Mouse (Mus musculus): Measurements from ENCODE around the gene Usp6nl. TPM values are rescaled to one million over a fixed set of nuclear protein-coding genes. Genes with fewer than 3 reads are reported as not detected.

Gene Usp6nl
- polyA plus RNA-seq, 1 experiment from 2014 or later, result 9.9 TPM

- Histone ChIP-seq H3K27ac (no peak overlapping the region), H3K9ac (no peak overlapping the region), H3K36me3 (replicated peaks; ENCODE audit: control insufficient read depth, insufficient read depth) (no peaks in the 10 kb centered on the region), H3K9me3 (ENCODE audit: control insufficient read depth, low read length) (no peaks in the 10 kb centered on the region), H3K27me3 (ENCODE audit: control insufficient read depth, insufficient read depth, low read length) (no peaks in the 10 kb centered on the region), H3K4me1 (replicated peaks; ENCODE audit: control insufficient read depth, insufficient read depth, low read length) (peaks cover 4% of the 10 kb centered on the region; the same call in 1 of the 2 replicates), H3K4me2 (replicated peaks) (no peak overlapping the region), H3K4me3 (replicated peaks; ENCODE audit: low read length) (no peak overlapping the region)
- WGBS, result 96% methylated on average over 3 of the region's 3 CpGs
- ATAC-seq (ENCODE audit: low FRiP score) (no peak), DNase-seq (ENCODE audit: low spot score) (no peak)
Measured at GRCm38 (mm10) chr2:6467318-6467717, 144.9 kb downstream of the Usp6nl start.

GRCm38 (mm10) chr2:6469164-6469563 lies 146.7 kb downstream of the Usp6nl start:
- peaks cover 4% of the 10 kb centered on the region; the same call in 1 of the 2 replicates for H3K4me1 ChIP-seq (replicated peaks; ENCODE audit: control insufficient read depth, insufficient read depth, low read length)
- no peaks in the 10 kb centered on the region for H3K9me3 ChIP-seq (ENCODE audit: control insufficient read depth, low read length)
- H3K9ac ChIP-seq, result no peak overlapping the region
- ATAC-seq (ENCODE audit: low FRiP score) (no peak), DNase-seq (ENCODE audit: low spot score) (peak; percentile 72)
- WGBS, result 28% methylated on average over 9 of the region's 9 CpGs
- no peak overlapping the region for H3K27ac ChIP-seq
- H3K27me3 ChIP-seq (ENCODE audit: control insufficient read depth, insufficient read depth, low read length), result no peaks in the 10 kb centered on the region
- no peaks in the 10 kb centered on the region for H3K36me3 ChIP-seq (replicated peaks; ENCODE audit: control insufficient read depth, insufficient read depth)
- no peak overlapping the region for H3K4me2 ChIP-seq (replicated peaks)
- H3K4me3 ChIP-seq (replicated peaks; ENCODE audit: low read length), result no peak overlapping the region

- Histone ChIP-seq H3K36me3 (replicated peaks; ENCODE audit: control insufficient read depth, insufficient read depth) (no peaks in the 10 kb centered on the region), H3K27me3 (ENCODE audit: control insufficient read depth, insufficient read depth, low read length) (no peaks in the 10 kb centered on the region), H3K9me3 (ENCODE audit: control insufficient read depth, low read length) (peaks cover 8% of the 10 kb centered on the region; the same call in 1 of the 2 replicates), H3K4me3 (replicated peaks; ENCODE audit: low read length) (no peak overlapping the region), H3K4me2 (replicated peaks) (no peak overlapping the region), H3K27ac (no peak overlapping the region), H3K4me1 (replicated peaks; ENCODE audit: control insufficient read depth, insufficient read depth, low read length) (0 out of 2 replicates have a peak, but pooled peaks cover 4% of the 10 kb centered on the region), H3K9ac (no peak overlapping the region)
- no peak for DNase-seq (ENCODE audit: low spot score)
- WGBS, result 48% methylated on average over 4 of the region's 4 CpGs
- ATAC-seq (ENCODE audit: low FRiP score), result no peak
Measured at GRCm38 (mm10) chr2:6471110-6471611, 148.7 kb downstream of the Usp6nl start.

GRCm38 (mm10) chr2:6473829-6474228 lies 151.4 kb downstream of the Usp6nl start:
- H3K4me1 ChIP-seq (replicated peaks; ENCODE audit: control insufficient read depth, insufficient read depth, low read length), result 0 out of 2 replicates have a peak, but pooled peaks cover 13% of the 10 kb centered on the region
- H3K27ac ChIP-seq, result no peak overlapping the region
- H3K9ac ChIP-seq, result no peak overlapping the region
- H3K9me3 ChIP-seq (ENCODE audit: control insufficient read depth, low read length), result peaks cover 8% of the 10 kb centered on the region; the same call in 1 of the 2 replicates
- no peak overlapping the region for H3K4me2 ChIP-seq (replicated peaks)
- H3K36me3 ChIP-seq (replicated peaks; ENCODE audit: control insufficient read depth, insufficient read depth), result no peaks in the 10 kb centered on the region
- H3K4me3 ChIP-seq (replicated peaks; ENCODE audit: low read length), result no peak overlapping the region
- DNase-seq (ENCODE audit: low spot score) (no peak), ATAC-seq (ENCODE audit: low FRiP score) (no peak)
- 87% methylated on average over 5 of the region's 5 CpGs for WGBS
- no peaks in the 10 kb centered on the region for H3K27me3 ChIP-seq (ENCODE audit: control insufficient read depth, insufficient read depth, low read length)

GRCm38 (mm10) chr2:6477884-6478283 lies 155.4 kb downstream of the Usp6nl start:
- ATAC-seq (ENCODE audit: low FRiP score) (no peak), DNase-seq (ENCODE audit: low spot score) (no peak)
- Histone ChIP-seq H3K9me3 (ENCODE audit: control insufficient read depth, low read length) (peaks cover 8% of the 10 kb centered on the region; the same call in 1 of the 2 replicates), H3K4me1 (replicated peaks; ENCODE audit: control insufficient read depth, insufficient read depth, low read length) (peaks cover 14% of the 10 kb centered on the region), H3K27ac (peak overlapping the region; percentile 8; the same call in 1 of the 2 replicates), H3K27me3 (ENCODE audit: control insufficient read depth, insufficient read depth, low read length) (no peaks in the 10 kb centered on the region), H3K4me2 (replicated peaks) (no peak overlapping the region), H3K36me3 (replicated peaks; ENCODE audit: control insufficient read depth, insufficient read depth) (no peaks in the 10 kb centered on the region), H3K4me3 (replicated peaks; ENCODE audit: low read length) (no peak overlapping the region), H3K9ac (no peak overlapping the region)
- 87% methylated on average over 4 of the region's 4 CpGs for WGBS

GRCm38 (mm10) chr2:6478361-6478965 lies 156.0 kb downstream of the Usp6nl start:
- no peak overlapping the region for H3K4me2 ChIP-seq (replicated peaks)
- ATAC-seq (ENCODE audit: low FRiP score) (peak; percentile 4; the same call in 1 of the 2 replicates), DNase-seq (ENCODE audit: low spot score) (no peak)
- H3K9me3 ChIP-seq (ENCODE audit: control insufficient read depth, low read length), result peaks cover 8% of the 10 kb centered on the region; the same call in 1 of the 2 replicates
- H3K9ac ChIP-seq, result no peak overlapping the region
- no peak overlapping the region for H3K4me3 ChIP-seq (replicated peaks; ENCODE audit: low read length)
- peaks cover 20% of the 10 kb centered on the region for H3K4me1 ChIP-seq (replicated peaks; ENCODE audit: control insufficient read depth, insufficient read depth, low read length)
- no peaks in the 10 kb centered on the region for H3K27me3 ChIP-seq (ENCODE audit: control insufficient read depth, insufficient read depth, low read length)
- no peaks in the 10 kb centered on the region for H3K36me3 ChIP-seq (replicated peaks; ENCODE audit: control insufficient read depth, insufficient read depth)
- H3K27ac ChIP-seq, result peak overlapping the region; percentile 8
- 49% methylated on average over 16 of the region's 16 CpGs for WGBS

GRCm38 (mm10) chr2:6478966-6479391 lies 156.5 kb downstream of the Usp6nl start:
- Histone ChIP-seq H3K4me2 (replicated peaks) (no peak overlapping the region), H3K9me3 (ENCODE audit: control insufficient read depth, low read length) (peaks cover 8% of the 10 kb centered on the region; the same call in 1 of the 2 replicates), H3K27me3 (ENCODE audit: control insufficient read depth, insufficient read depth, low read length) (no peaks in the 10 kb centered on the region), H3K27ac (peak overlapping the region; percentile 8; the same call in 1 of the 2 replicates), H3K9ac (no peak overlapping the region), H3K4me1 (replicated peaks; ENCODE audit: control insufficient read depth, insufficient read depth, low read length) (peaks cover 25% of the 10 kb centered on the region), H3K36me3 (replicated peaks; ENCODE audit: control insufficient read depth, insufficient read depth) (no peaks in the 10 kb centered on the region), H3K4me3 (replicated peaks; ENCODE audit: low read length) (no peak overlapping the region)
- DNase-seq (ENCODE audit: low spot score) (peak; percentile 62), ATAC-seq (ENCODE audit: low FRiP score) (peak; percentile 52)
- WGBS, result 27% methylated on average over 13 of the region's 13 CpGs

- peak overlapping the region; percentile 12; the same call in 1 of the 2 replicates for H3K27ac ChIP-seq
- ATAC-seq (ENCODE audit: low FRiP score) (no peak), DNase-seq (ENCODE audit: low spot score) (no peak)
- H3K9ac ChIP-seq, result no peak overlapping the region
- H3K27me3 ChIP-seq (ENCODE audit: control insufficient read depth, insufficient read depth, low read length), result no peaks in the 10 kb centered on the region
- H3K9me3 ChIP-seq (ENCODE audit: control insufficient read depth, low read length), result peaks cover 8% of the 10 kb centered on the region; the same call in 1 of the 2 replicates
- peaks cover 26% of the 10 kb centered on the region for H3K4me1 ChIP-seq (replicated peaks; ENCODE audit: control insufficient read depth, insufficient read depth, low read length)
- WGBS, result 63% methylated on average over 5 of the region's 5 CpGs
- H3K4me2 ChIP-seq (replicated peaks), result no peak overlapping the region
- H3K36me3 ChIP-seq (replicated peaks; ENCODE audit: control insufficient read depth, insufficient read depth), result no peaks in the 10 kb centered on the region
- no peak overlapping the region for H3K4me3 ChIP-seq (replicated peaks; ENCODE audit: low read length)
Measured at GRCm38 (mm10) chr2:6479620-6480019, 157.2 kb downstream of the Usp6nl start.

- Histone ChIP-seq H3K4me3 (replicated peaks; ENCODE audit: low read length) (no peak overlapping the region), H3K9me3 (ENCODE audit: control insufficient read depth, low read length) (no peaks in the 10 kb centered on the region), H3K27ac (no peak overlapping the region), H3K4me1 (replicated peaks; ENCODE audit: control insufficient read depth, insufficient read depth, low read length) (peaks cover 26% of the 10 kb centered on the region), H3K27me3 (ENCODE audit: control insufficient read depth, insufficient read depth, low read length) (no peaks in the 10 kb centered on the region), H3K9ac (no peak overlapping the region), H3K36me3 (replicated peaks; ENCODE audit: control insufficient read depth, insufficient read depth) (no peaks in the 10 kb centered on the region), H3K4me2 (replicated peaks) (no peak overlapping the region)
- WGBS, result 94% methylated on average over 8 of the region's 8 CpGs
- ATAC-seq (ENCODE audit: low FRiP score), result no peak
- no peak for DNase-seq (ENCODE audit: low spot score)
Measured at GRCm38 (mm10) chr2:6481966-6482365, 159.5 kb downstream of the Usp6nl start.

Data from hindbrain, embryonic 14.5 days (tissue).